Mouse (Mus musculus) neural tube, embryonic 10.5 days (tissue): ENCODE measurements around the gene Cacybp.

ENCODE experiments used
- DNase-seq: peaks from one replicate; pipeline ENCODE4 v3.0.0-alpha.2; 2017; ENCODE audit warnings: low spot score; ENCODE audit errors: extremely low spot score

The Cacybp gene

GRCm38 (mm10) chr1:160212703-160213669 is at the start of gene Cacybp:
Gene Cacybp, minus strand, starts transcription at chr1:160212875.
- peak; percentile 100 for DNase-seq

GRCm38 (mm10) chr1:160262415-160262814 is 49.7 kb upstream of the Cacybp start:
- no peak for DNase-seq

- no peak for DNase-seq
Observed at GRCm38 (mm10) chr1:160261849-160262248, 49.2 kb upstream of the Cacybp start.

GRCm38 (mm10) chr1:160260605-160261004 is 47.9 kb upstream of the Cacybp start:
- no peak for DNase-seq

- DNase-seq: no peak
Observed at GRCm38 (mm10) chr1:160259884-160260283, 47.2 kb upstream of the Cacybp start.

GRCm38 (mm10) chr1:160253108-160253507 is 40.4 kb upstream of the Cacybp start:
- DNase-seq: no peak

GRCm38 (mm10) chr1:160251388-160252007 is 38.8 kb upstream of the Cacybp start:
- DNase-seq: no peak

GRCm38 (mm10) chr1:160250782-160251181 is 38.1 kb upstream of the Cacybp start:
- no peak for DNase-seq

GRCm38 (mm10) chr1:160249786-160250185 is 37.1 kb upstream of the Cacybp start:
- DNase-seq: no peak

GRCm38 (mm10) chr1:160247473-160247872 is 34.8 kb upstream of the Cacybp start:
- DNase-seq: no peak

- no peak for DNase-seq
Observed at GRCm38 (mm10) chr1:160246844-160247243, 34.2 kb upstream of the Cacybp start.

- DNase-seq: no peak
Observed at GRCm38 (mm10) chr1:160245954-160246353, 33.3 kb upstream of the Cacybp start.

- no peak for DNase-seq
Observed at GRCm38 (mm10) chr1:160244689-160245088, 32.0 kb upstream of the Cacybp start.

- DNase-seq: no peak
Observed at GRCm38 (mm10) chr1:160240091-160240490, 27.4 kb upstream of the Cacybp start.

GRCm38 (mm10) chr1:160238852-160239443 is 26.3 kb upstream of the Cacybp start:
- no peak for DNase-seq

GRCm38 (mm10) chr1:160237981-160238380 is 25.3 kb upstream of the Cacybp start:
- DNase-seq: no peak

GRCm38 (mm10) chr1:160233921-160234320 is 21.2 kb upstream of the Cacybp start:
- DNase-seq: no peak

GRCm38 (mm10) chr1:160232113-160232512 is 19.4 kb upstream of the Cacybp start:
- no peak for DNase-seq

- no peak for DNase-seq
Observed at GRCm38 (mm10) chr1:160231013-160231412, 18.3 kb upstream of the Cacybp start.

- no peak for DNase-seq
Observed at GRCm38 (mm10) chr1:160227850-160228249, 15.2 kb upstream of the Cacybp start.

- DNase-seq: no peak
Observed at GRCm38 (mm10) chr1:160227196-160227595, 14.5 kb upstream of the Cacybp start.

- no peak for DNase-seq
Observed at GRCm38 (mm10) chr1:160224093-160224492, 11.4 kb upstream of the Cacybp start.
